Mouse (Mus musculus) stomach, adult 2 months (tissue): ENCODE results near the gene 4933416C03Rik. TPM values are rescaled to one million over a fixed set of nuclear protein-coding genes. Genes with fewer than 3 reads are reported as not detected.

ENCODE experiments used
- polyA plus RNA-seq: library from polyadenylated mRNA; depleted of rRNA; stranded (reverse); fragments of >200 nt; gene quantifications from 2 replicates; pipeline ENCODE4 v1.2.3, GENCODE M21; 2012; rRNA removed

4933416C03Rik gene
- not detected in 2 replicates for polyA plus RNA-seq

DNA sequence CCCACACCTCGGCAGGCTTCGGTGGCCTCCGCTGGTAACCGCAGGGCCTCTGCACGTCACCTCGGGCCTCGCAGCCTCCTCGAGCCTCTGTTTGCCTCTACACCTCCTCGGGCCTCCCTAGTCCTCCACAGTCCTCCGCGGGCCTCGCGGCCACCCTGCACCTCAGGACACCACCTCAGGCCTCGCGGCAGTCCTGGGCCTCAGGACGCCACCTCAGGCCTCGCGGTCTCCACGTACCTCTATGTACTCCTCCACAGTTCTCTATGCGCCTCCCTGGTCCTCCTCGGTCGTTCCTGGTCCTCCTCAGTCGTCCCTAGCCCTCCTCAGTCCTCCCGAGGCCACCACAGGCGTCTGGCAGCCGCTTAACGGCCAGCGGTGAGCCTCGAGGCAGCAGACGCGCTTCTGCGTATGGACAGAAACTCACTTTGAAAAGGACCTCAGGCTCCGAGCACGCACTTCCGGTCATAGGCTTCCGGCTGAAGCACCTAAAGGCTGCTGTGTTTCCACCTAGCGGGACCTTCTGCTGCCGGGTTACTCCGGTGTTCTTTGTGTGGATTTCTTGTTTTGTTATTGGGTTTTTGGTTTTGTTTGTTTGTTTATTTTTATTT is at the start of gene 4933416C03Rik:
TSS of gene 4933416C03Rik (minus strand) at position 51 of the 608 bp plus-strand sequence.

Other genes with a start within 250 kb of the 4933416C03Rik start
- 1.1 and 1.2 TPM in 2 replicates for gene Ptprr, start 95.7 kb downstream of the 4933416C03Rik start, polyA plus RNA-seq
- 0.77 and 1.6 TPM in 2 replicates for gene Ptprb, start 161.6 kb upstream of the 4933416C03Rik start, polyA plus RNA-seq